ENCODE assay signal across 32 mouse cellular contexts in the genomic region with DNA sequence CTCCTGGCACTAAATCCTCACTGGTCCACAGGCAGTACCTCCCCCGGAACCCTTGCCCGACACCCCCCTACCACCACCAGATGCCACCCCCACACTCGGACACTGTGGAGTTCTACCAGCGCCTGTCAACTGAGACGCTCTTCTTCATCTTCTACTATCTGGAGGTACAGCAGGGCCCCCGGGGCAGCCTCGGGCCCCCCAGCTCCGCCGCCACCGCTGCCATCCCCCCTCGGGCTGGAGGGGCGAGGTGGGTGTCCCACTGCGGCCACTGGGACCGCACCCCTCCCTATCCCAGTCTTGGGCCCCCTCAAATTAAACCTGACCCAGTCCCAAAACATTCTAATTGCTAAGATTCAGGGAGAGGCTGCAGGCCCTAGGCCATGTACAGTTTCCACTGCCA.
"Had no signal": no experiment of that assay in that cellular context is flagged by ENCODE, and none has a peak within 500 bp of the region (broad histone marks: within the 10 kb centered on the region; RNA-seq: fewer than 3 reads in every experiment).

No protein-coding gene starts in this region.

- H3K27me3 ChIP-seq: heart, embryonic 12.5 days; heart, embryonic 13.5 days; heart, embryonic 15.5 days; hindbrain, embryonic 12.5 days; hindbrain, embryonic 13.5 days; hindbrain, embryonic 15.5 days; kidney, embryonic 15.5 days had no signal

- ATAC-seq: hindbrain, postnatal 0 days; inflammation-experienced regulatory T-cells, adult 6 months; intestine, postnatal 0 days had no signal

- DNase-seq: heart, postnatal 10 days; heart, postnatal 14 days; heart, postnatal 36 days; heart, postnatal 4 days; kidney, adult 11 months; kidney, adult 18-20 months; kidney, adult 2 months; kidney, adult 8-10 months; kidney, adult 9 months; kidney, postnatal 10 days; kidney, postnatal 14 days; kidney, postnatal 25 days; kidney, postnatal 36 days; kidney, postnatal 4 days; layer of hippocampus, adult 9-11 months; layer of hippocampus, postnatal 36 days had no signal

- H3K9ac ChIP-seq: heart, embryonic 12.5 days; heart, embryonic 13.5 days; heart, embryonic 15.5 days; hindbrain, embryonic 12.5 days; hindbrain, embryonic 13.5 days; hindbrain, embryonic 14.5 days; hindbrain, embryonic 15.5 days; kidney, embryonic 15.5 days had no signal

- H3K27ac ChIP-seq: heart, embryonic 10.5 days; heart, embryonic 13.5 days; heart, embryonic 15.5 days; hindbrain, embryonic 10.5 days; hindbrain, embryonic 12.5 days; hindbrain, embryonic 13.5 days; hindbrain, embryonic 14.5 days; hindbrain, embryonic 15.5 days; hindbrain, postnatal 0 days; kidney, embryonic 15.5 days; kidney, postnatal 0 days; layer of hippocampus, adult 2 months; left cerebral cortex, adult 2 months had no signal

- H3K4me3 ChIP-seq: heart, embryonic 10.5 days; heart, embryonic 12.5 days; heart, embryonic 13.5 days; heart, embryonic 15.5 days; hindbrain, embryonic 10.5 days; hindbrain, embryonic 12.5 days; hindbrain, embryonic 13.5 days; hindbrain, embryonic 15.5 days; kidney, embryonic 15.5 days; layer of hippocampus, adult 2 months; left cerebral cortex, adult 2 months had no signal

- H3K9me3 ChIP-seq: heart, embryonic 10.5 days; heart, embryonic 12.5 days; heart, embryonic 13.5 days; heart, embryonic 15.5 days; hindbrain, embryonic 10.5 days; hindbrain, embryonic 12.5 days; hindbrain, embryonic 13.5 days; hindbrain, embryonic 15.5 days; kidney, embryonic 15.5 days had no signal

- H3K4me2 ChIP-seq: heart, embryonic 12.5 days; heart, embryonic 13.5 days; heart, embryonic 15.5 days; hindbrain, embryonic 12.5 days; hindbrain, embryonic 13.5 days; hindbrain, embryonic 14.5 days; hindbrain, embryonic 15.5 days; kidney, embryonic 15.5 days had no signal
